Mouse (Mus musculus): ENCODE measurements around the gene Faap100. TPM values are rescaled to one million over a fixed set of nuclear protein-coding genes. Genes with fewer than 3 reads are reported as not detected.
"Not testable (repeated sequence)": the region's sequence is repeated elsewhere in the genome, so short reads cannot be mapped to it uniquely, and the experiment has no call there.

Gene Faap100
- total and polyA plus RNA-seq, 3 experiments = 17.6 to 223 (median 24.1) TPM

GRCm38 (mm10) chr11:120376302-120377160, 2.0 kb downstream of the Faap100 start:
- DNase-seq = peak; percentile 89

- DNase-seq = no peak
Observed at GRCm38 (mm10) chr11:120375324-120375723, 3.2 kb downstream of the Faap100 start.

DNA sequence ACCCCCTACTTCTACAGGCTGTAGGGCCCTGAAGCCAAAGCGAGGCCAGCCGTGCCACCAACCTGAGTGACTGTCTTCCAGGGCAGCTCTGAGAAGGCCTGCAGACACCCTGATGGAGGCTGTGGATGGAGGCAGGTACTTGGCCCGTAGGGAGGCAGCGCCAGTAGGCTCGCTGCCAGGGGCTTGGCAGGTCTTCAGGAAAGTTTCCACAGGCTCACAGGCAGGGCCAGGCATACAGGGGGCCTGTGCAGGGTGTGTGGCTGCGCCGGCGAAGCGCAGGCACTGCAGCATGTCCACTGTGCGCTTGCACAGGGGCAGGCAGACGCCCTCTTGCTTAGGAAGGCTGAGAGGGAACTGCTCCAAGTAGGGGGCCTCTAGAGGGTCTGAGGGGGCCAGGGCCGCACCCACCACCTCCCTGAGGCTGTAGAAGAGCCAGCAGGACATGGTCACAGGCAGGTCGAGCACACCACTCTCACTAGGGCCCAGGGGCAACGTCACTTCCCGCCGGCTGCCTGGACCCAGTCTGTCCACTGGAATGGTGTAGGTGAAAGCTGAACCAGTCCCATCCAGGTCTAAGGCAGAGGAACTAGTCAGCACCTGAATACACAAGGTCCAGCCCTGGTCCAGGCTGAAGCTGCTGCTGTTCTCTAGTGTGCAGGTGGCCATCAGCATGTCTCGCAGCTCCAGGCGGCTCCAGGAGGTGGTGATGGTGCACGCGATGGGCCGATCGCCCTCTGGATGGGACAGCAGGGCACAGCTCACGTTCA, 4.6 kb downstream of the Faap100 start:
- peak; percentile 76 for DNase-seq

DNA sequence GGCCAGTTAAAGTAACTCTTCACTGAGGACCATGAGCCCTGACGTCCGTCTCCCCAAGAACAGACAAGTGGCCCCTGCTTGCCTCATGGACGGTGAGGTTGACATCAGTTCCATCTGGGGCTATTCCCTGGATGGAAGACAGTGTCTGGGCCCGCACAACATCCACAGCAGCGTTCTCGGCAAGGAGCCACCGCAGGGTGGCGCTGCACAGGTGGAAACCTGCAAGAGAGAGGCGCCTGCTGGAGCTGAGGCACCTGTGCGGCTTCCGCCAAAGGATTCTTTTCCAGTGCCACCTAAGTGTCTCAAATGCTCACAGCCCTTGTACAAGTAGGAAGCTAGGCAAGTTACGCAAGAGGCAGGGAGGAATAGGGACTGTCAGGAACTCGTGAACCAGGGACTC, 5.5 kb downstream of the Faap100 start:
- no peak for DNase-seq

DNA sequence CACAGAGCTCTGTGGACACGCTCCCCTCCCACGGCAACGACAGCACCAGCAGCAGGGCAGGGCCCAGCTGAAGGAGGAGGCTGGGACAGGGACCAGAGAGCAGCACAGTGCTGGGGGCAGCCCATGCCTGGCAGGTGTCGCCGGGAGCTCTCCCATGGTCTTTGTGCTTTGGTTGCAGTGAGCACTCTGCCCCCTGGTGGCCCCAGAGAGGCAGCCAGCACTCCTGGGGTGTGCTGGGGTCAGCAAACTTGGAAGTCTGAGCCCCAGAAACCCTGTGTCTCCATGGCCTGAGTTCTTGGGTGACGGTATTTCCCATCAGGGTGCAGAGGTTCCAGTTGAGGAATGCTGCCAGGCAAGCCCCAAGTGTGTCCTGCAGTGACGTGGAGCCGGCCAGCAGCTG, 8.9 kb downstream of the Faap100 start:
- DNase-seq = peak; percentile 77

- no peak for DNase-seq
Observed at GRCm38 (mm10) chr11:120366443-120367027, 12.0 kb downstream of the Faap100 start.

DNA sequence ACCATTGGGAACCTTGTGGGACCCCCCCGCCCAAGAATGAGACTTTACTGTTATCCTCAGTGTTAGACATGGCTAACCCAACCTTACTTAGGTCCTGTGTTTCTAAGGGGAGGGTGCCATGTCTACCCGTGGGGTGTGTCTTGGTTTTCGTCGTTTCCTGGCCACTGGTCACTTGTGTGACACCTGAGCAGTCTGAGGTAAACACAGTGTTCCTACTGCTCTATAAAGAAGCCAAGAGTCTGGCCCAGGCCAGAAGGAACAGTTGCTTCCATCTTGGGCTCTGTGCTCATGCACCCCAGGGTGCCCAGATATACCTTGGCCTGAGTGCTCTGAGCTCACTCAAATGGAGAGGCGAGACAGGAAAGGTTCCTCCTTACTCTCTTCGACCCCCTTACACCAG, 15.7 kb downstream of the Faap100 start:
- no peak for DNase-seq

DNA sequence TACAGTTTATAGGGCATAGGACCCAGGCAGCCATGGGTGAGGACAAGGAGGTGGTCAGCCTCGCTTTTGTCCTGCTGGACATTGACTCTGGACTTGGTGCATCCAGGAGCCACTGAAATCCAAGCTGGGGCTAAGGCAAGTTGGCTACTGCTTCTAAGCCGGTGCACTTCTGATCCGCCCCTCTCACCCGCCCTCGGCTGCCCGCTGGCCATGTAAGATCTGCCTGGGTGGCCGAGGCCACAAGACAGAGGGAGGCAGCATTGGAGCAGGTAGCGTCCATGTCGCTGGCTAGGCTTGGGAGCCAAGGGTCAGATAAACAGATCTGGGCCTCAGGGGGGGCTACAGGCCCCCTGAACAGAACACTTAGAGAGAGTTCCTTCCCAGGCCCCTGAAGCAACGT, 17.3 kb downstream of the Faap100 start, which contains the start of gene Fscn2:
Gene Fscn2, plus strand, starts transcription at position 240 of the 400 bp plus-strand sequence.
- DNase-seq = no peak

DNA sequence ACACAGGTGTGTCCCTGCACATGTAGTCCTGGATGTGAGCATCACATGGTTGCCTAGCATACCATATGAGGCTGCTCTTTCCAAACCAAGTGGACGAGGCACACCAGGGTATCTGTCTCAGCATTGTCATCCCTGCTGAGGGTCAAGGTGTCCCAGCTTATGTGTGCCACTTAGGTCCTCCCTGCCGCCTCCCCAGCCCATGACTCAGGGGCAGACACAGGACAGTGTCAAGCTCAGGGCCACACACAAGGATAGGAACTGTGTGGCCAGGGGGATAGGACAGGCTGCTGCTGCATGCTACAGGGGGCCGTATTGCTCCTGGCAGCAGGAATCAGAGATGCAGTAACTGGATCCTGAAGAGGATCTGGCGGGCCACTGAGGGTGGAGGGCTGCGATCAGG, 17.8 kb downstream of the Faap100 start:
- DNase-seq = peak; percentile 75

GRCm38 (mm10) chr11:120360062-120360461, 18.5 kb downstream of the Faap100 start:
- DNase-seq = peak; percentile 59

DNA sequence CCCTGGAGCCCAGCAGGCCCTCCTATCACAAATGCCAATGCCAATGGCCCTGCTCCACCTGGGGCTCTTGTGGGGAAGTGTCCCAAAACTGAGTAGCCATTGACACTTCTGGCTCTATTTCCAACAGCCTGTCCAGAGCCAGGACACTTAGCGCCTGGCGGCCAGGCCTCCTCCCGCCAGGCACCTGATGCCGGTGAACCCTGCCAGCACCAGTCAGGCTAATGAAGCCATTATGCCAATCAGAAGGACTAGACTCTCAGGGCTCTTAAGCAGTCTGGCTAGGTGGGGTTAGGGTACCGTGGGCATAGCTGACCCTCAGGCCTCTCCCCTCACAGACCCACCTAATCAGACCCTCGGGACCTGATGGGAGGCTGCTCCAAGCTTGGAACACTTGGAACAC, 19.2 kb downstream of the Faap100 start:
- DNase-seq = no peak

DNA sequence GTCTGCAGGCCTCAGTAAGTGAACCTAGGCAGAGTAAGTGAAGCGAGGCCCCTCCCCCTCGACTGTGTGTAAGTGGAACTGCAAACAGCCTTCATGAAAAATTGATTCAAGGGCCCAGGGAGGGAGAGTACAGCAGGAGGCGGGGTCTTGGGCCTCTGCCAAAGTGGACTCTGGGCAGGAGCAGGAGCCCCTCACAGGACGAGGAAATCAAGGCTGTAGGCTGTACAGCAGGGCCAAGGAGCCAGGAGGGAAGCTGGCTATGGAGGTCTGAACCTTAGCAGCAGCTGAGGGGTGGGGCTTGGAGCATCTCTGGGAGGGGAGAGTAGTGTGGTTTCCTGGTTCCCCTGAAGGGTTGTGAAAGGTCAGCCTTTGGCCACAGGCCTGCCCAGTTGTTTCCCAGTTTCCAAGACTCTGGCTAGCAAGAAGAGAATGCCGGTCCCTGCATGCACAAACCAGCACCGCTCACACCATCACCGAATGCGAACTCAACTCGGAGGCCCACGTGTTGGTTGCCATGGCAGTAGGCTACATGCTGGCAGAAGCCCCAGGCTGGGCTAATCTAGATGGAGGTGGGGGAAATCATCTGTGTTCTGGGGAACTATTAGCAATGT, 20.7 kb downstream of the Faap100 start:
- peak; percentile 77 for DNase-seq

- no peak for DNase-seq
Observed at GRCm38 (mm10) chr11:120356900-120357299, 21.7 kb downstream of the Faap100 start.

- no peak for DNase-seq
Observed at GRCm38 (mm10) chr11:120356319-120356840, 22.2 kb downstream of the Faap100 start.

GRCm38 (mm10) chr11:120355277-120356039, 23.1 kb downstream of the Faap100 start:
- DNase-seq = no peak

GRCm38 (mm10) chr11:120354304-120355276, 24.0 kb downstream of the Faap100 start:
- DNase-seq = peak; percentile 60

DNA sequence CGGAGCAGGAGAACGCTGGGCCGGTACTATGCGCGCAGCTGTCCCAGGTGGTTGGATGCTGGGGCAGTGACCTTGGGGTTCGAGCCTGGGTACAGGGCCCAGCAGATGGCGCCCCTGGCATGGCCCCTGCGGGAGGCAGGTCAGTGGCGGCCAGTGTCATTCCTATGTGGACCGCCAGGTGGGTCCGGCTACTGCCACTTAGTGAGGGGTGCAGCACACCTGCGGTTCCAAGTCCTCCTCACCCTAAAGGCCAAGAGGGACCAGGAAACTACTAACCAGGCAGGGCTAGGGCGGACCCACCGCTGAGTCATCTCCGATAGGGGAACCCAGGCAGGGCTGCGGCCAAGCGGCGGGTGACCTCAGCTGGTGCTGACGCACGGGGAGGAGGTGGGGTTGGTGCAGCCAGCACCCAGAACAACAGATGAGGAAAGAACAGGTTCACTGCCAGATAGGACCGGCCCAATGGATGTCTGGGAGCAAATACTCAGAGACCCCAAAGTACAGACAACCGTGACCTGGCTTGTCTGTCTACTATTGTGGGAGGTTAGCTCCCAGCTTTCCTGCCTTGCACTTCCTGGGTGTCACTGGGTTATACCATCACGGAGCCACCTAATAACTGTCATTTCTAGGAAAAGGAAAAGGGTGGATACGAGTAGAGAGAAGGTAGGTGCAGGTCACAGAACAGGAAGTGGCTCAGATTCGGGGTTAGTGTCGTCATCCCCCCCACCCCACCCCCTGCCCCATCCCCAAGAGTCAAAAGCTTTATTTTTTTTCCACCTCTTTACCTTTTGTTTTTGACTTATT, 24.9 kb downstream of the Faap100 start:
- peak; percentile 97 for DNase-seq

DNA sequence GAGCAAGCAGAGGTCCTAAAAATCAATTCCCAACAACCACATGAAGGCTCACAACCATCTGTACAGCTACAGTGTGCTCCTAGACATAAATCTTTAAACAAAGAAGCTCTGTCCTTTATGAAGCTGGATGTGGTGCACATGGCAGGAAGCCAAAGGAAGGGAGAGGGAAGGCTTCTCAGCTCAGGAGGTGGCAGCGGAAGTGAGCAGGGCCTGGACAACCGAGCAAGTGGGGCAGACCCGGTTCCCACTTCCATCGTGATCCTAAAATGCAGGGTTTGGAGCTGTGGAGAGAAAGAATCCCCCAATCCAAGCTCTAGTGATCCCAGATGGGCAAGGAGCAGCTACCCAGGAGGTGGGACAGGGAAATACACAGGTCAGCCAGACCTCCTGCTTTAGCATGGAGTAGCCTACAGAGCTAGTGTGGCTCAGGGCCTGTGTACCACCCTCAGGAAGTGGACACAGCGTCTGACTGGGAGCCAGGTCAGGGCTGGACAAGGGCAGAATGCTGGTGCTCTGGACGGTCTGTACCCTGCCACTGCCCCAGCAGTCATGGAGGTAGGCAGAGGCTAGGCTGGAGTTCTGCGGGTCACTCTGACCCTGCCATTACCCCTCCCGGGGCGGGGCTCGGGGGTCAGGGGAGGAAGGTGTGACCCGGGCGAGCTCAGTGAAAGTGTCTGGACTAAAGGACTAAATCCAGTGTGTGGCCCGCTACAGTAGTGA, 25.8 kb downstream of the Faap100 start:
- peak; percentile 54 for DNase-seq

DNA sequence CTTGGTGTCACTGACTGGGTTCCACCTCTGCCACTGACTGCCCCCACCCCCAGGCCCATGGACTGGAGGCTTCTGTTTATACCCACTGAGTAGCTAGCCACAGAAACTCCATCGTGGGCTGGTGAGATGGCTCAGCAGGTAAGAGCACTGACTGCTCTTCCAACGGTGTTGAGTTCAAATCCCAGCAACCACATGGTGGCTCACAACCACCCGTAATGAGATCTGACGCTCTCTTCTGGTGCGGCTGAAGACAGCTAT, 26.5 kb downstream of the Faap100 start:
- not testable (repeated sequence) for DNase-seq

Data from adrenal gland, adult 2 months (tissue).